Mouse (Mus musculus) olfactory bulb, adult 2 months (tissue): ENCODE results near the gene Mmp8.

Source experiments
- CTCF ChIP-seq: fragments of 200-500 bp; IDR thresholded peaks from 2 replicates; pipeline ENCODE4 v1.5.1; 2012; ENCODE audit warnings: low read depth, mild to moderate bottlenecking, low read length, moderate library complexity; ENCODE audit not compliant: insufficient read depth
- POLR2A ChIP-seq: fragments of 200-500 bp; IDR thresholded peaks from 2 replicates; pipeline ENCODE4 v1.6.1; 2012; ENCODE audit warnings: mild to moderate bottlenecking, low read depth, low read length, moderate library complexity; ENCODE audit not compliant: insufficient read depth

DNA sequence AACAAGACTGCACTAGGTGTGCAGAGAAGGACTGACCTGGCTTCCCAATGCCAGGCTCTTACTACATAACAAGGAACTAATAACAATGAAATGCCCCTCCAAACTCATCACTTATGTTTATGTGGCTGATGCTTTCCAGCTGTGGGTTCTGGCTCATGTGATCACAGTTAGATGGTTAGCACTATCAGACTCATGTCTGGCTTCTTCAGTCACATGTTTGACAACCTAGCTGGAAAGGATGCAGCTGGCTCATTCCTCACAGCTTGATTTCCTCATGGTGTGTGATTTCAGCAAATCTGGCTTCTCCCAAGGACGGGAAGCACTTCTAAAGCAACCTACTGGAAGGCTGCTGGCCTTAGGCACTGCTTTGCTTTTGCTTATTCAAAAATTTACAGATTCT is 12.8 kb upstream of the Mmp8 start:
- TF ChIP-seq CTCF = no peak
- no peak for TF ChIP-seq POLR2A
